Mouse (Mus musculus) midbrain, embryonic 15.5 days (tissue): ENCODE measurements around the gene Amn. TPM values are rescaled to one million over a fixed set of nuclear protein-coding genes. Genes with fewer than 3 reads are reported as not detected.

Experiments used
- polyA plus RNA-seq: library from polyadenylated mRNA; unstranded; fragments of >200 nt; fragmentation: Nextera tagmentation; extraction: Ambion mirVana; gene quantifications from 2 replicates; pipeline ENCODE4 v1.2.1, GENCODE M21; 2015

Gene Amn
- polyA plus RNA-seq, 1 experiment from 2014 or later = 13.9 TPM

Other genes starting within 250 kb of the Amn start
- 4.7 and 5.1 TPM in 2 replicates for gene Rcor1, start 231.7 kb upstream of the Amn start, polyA plus RNA-seq
- gene Traf3, start 104.7 kb upstream of the Amn start, polyA plus RNA-seq = 20.7 and 20.8 TPM in 2 replicates
- 0.21 TPM in 1 of 2 replicates, not detected in the other for gene 4930595D18Rik, start 86.6 kb upstream of the Amn start, polyA plus RNA-seq
- 44.7 and 44.9 TPM in 2 replicates for gene Cdc42bpb, start 106.6 kb downstream of the Amn start, polyA plus RNA-seq
- gene Lbhd2, start 135.7 kb downstream of the Amn start, polyA plus RNA-seq = 3.2 and 3.5 TPM in 2 replicates
- 1.9 and 2.8 TPM in 2 replicates for gene Exoc3l4, start 145.9 kb downstream of the Amn start, polyA plus RNA-seq
- gene Tnfaip2, start 171.4 kb downstream of the Amn start, polyA plus RNA-seq = 0.38 and 1.3 TPM in 2 replicates
- 1.6 and 1.8 TPM in 2 replicates for gene Gm266, start 214.7 kb downstream of the Amn start, polyA plus RNA-seq